Mouse (Mus musculus) kidney, adult 18-20 months (tissue): Measurements from ENCODE around the gene Csf2rb.
"Not testable (repeated sequence)": the region's sequence is repeated elsewhere in the genome, so short reads cannot be mapped to it uniquely, and the experiment has no call there.

ENCODE experiments used
- DNase-seq: peaks from one replicate; pipeline ENCODE4 v3.0.0; 2021

Gene Csf2rb

GRCm38 (mm10) chr15:78325671-78326339 is at the start of gene Csf2rb:
TSS of gene Csf2rb (plus strand) at chr15:78325752.
- DNase-seq, result no peak

- DNase-seq, result no peak
Measured at GRCm38 (mm10) chr15:78278308-78278707, 47.2 kb upstream of the Csf2rb start.

GRCm38 (mm10) chr15:78287941-78288340 is 37.6 kb upstream of the Csf2rb start:
- no peak for DNase-seq

GRCm38 (mm10) chr15:78289775-78290174 is 35.8 kb upstream of the Csf2rb start:
- not testable (repeated sequence) for DNase-seq

GRCm38 (mm10) chr15:78293228-78293627 is 32.3 kb upstream of the Csf2rb start:
- DNase-seq, result not testable (repeated sequence)

GRCm38 (mm10) chr15:78293716-78294115 is 31.8 kb upstream of the Csf2rb start:
- no peak for DNase-seq

- no peak for DNase-seq
Measured at GRCm38 (mm10) chr15:78298558-78298957, 27.0 kb upstream of the Csf2rb start.

- no peak for DNase-seq
Measured at GRCm38 (mm10) chr15:78299641-78300040, 25.9 kb upstream of the Csf2rb start.

- no peak for DNase-seq
Measured at GRCm38 (mm10) chr15:78300773-78301172, 24.8 kb upstream of the Csf2rb start.

- DNase-seq, result no peak
Measured at GRCm38 (mm10) chr15:78302718-78303117, 22.8 kb upstream of the Csf2rb start.

- no peak for DNase-seq
Measured at GRCm38 (mm10) chr15:78303665-78304233, 21.8 kb upstream of the Csf2rb start.

- no peak for DNase-seq
Measured at GRCm38 (mm10) chr15:78305341-78305933, 20.1 kb upstream of the Csf2rb start, which contains the start of gene Csf2rb2. TSS of gene Csf2rb2 (minus strand) at chr15:78305721.

GRCm38 (mm10) chr15:78309865-78310264 is 15.7 kb upstream of the Csf2rb start:
- DNase-seq, result no peak

- DNase-seq, result no peak
Measured at GRCm38 (mm10) chr15:78310971-78311370, 14.6 kb upstream of the Csf2rb start.

- DNase-seq, result not testable (repeated sequence)
Measured at GRCm38 (mm10) chr15:78312421-78313233, 12.9 kb upstream of the Csf2rb start.

GRCm38 (mm10) chr15:78313659-78314058 is 11.9 kb upstream of the Csf2rb start:
- DNase-seq, result not testable (repeated sequence)

- not testable (repeated sequence) for DNase-seq
Measured at GRCm38 (mm10) chr15:78318338-78319171, 7.0 kb upstream of the Csf2rb start.

GRCm38 (mm10) chr15:78320825-78321496 is 4.6 kb upstream of the Csf2rb start:
- peak; percentile 64 for DNase-seq

GRCm38 (mm10) chr15:78323366-78323765 is 2.2 kb upstream of the Csf2rb start:
- DNase-seq, result no peak

- no peak for DNase-seq
Measured at GRCm38 (mm10) chr15:78324294-78324693, 1.3 kb upstream of the Csf2rb start.

GRCm38 (mm10) chr15:78326747-78327146 is 1.2 kb downstream of the Csf2rb start:
- no peak for DNase-seq
